Mouse (Mus musculus) cerebral cortex, adult 2 months (tissue): ENCODE data around the gene St8sia1.

Source experiments
- WGBS: fragments of 180-500 bp; shearing (Covaris S2); methylation state at CpG from one replicate; pipeline ENCODE4 v1.1.7; 2018; 5-methylcytosine and 5-hydroxymethylcytosine counted together

Gene St8sia1

GRCm38 (mm10) chr6:142865199-142865598 is 99.1 kb downstream of the St8sia1 start:
- 90% methylated on average over 6 of the region's 6 CpGs for WGBS

GRCm38 (mm10) chr6:142863881-142864280 is 100.4 kb downstream of the St8sia1 start:
- WGBS = 96% methylated on average over 4 of the region's 4 CpGs

GRCm38 (mm10) chr6:142862265-142862664 is 102.0 kb downstream of the St8sia1 start:
- 75% methylated on average over 3 of the region's 3 CpGs for WGBS

- 97% methylated on average over 1 of the region's 1 CpGs for WGBS
Observed at GRCm38 (mm10) chr6:142860396-142860795, 103.9 kb downstream of the St8sia1 start.

- WGBS = 95% methylated on average over 4 of the region's 4 CpGs
Observed at GRCm38 (mm10) chr6:142859946-142860345, 104.3 kb downstream of the St8sia1 start.

GRCm38 (mm10) chr6:142858937-142859336 is 105.3 kb downstream of the St8sia1 start:
- 98% methylated on average over 2 of the region's 2 CpGs for whole genome bisulfite sequencing

- WGBS = 85% methylated on average over 3 of the region's 3 CpGs
Observed at GRCm38 (mm10) chr6:142856258-142856874, 107.9 kb downstream of the St8sia1 start.

GRCm38 (mm10) chr6:142855761-142856160 is 108.5 kb downstream of the St8sia1 start:
- 92% methylated on average over 5 of the region's 5 CpGs for WGBS

- WGBS = 74% methylated on average over 6 of the region's 6 CpGs
Observed at GRCm38 (mm10) chr6:142852419-142853377, 111.6 kb downstream of the St8sia1 start.

GRCm38 (mm10) chr6:142850436-142850835 is 113.8 kb downstream of the St8sia1 start:
- WGBS = 49% methylated on average over 8 of the region's 8 CpGs

- WGBS = 84% methylated on average over 5 of the region's 5 CpGs
Observed at GRCm38 (mm10) chr6:142849326-142849725, 114.9 kb downstream of the St8sia1 start.

GRCm38 (mm10) chr6:142847914-142848674 is 116.2 kb downstream of the St8sia1 start:
- 69% methylated on average over 8 of the region's 8 CpGs for WGBS

- WGBS = 89% methylated on average over 4 of the region's 4 CpGs
Observed at GRCm38 (mm10) chr6:142846855-142847254, 117.4 kb downstream of the St8sia1 start.

GRCm38 (mm10) chr6:142845066-142845465 is 119.2 kb downstream of the St8sia1 start:
- 91% methylated on average over 4 of the region's 4 CpGs for WGBS

GRCm38 (mm10) chr6:142844061-142844460 is 120.2 kb downstream of the St8sia1 start:
- WGBS = 94% methylated on average over 4 of the region's 4 CpGs

- WGBS = 100% methylated on average over 1 of the region's 1 CpGs
Observed at GRCm38 (mm10) chr6:142838501-142838900, 125.8 kb downstream of the St8sia1 start.

- 93% methylated on average over 9 of the region's 9 CpGs for WGBS
Observed at GRCm38 (mm10) chr6:142837326-142837725, 126.9 kb downstream of the St8sia1 start.

GRCm38 (mm10) chr6:142835726-142836125 is 128.5 kb downstream of the St8sia1 start:
- WGBS = 70% methylated on average over 18 of the region's 18 CpGs

GRCm38 (mm10) chr6:142834911-142835310 is 129.3 kb downstream of the St8sia1 start:
- 91% methylated on average over 4 of the region's 4 CpGs for WGBS

GRCm38 (mm10) chr6:142831706-142832105 is 132.5 kb downstream of the St8sia1 start:
- WGBS = 73% methylated on average over 3 of the region's 3 CpGs

- WGBS = 76% methylated on average over 8 of the region's 8 CpGs
Observed at GRCm38 (mm10) chr6:142831243-142831642, 133.0 kb downstream of the St8sia1 start.

GRCm38 (mm10) chr6:142830221-142830620 is 134.0 kb downstream of the St8sia1 start:
- WGBS = over 99% methylated on average over 3 of the region's 3 CpGs
